Mouse (Mus musculus): ENCODE results near the gene Mapk8. TPM values are rescaled to one million over a fixed set of nuclear protein-coding genes. Genes with fewer than 3 reads are reported as not detected.

Gene Mapk8
- polyA plus RNA-seq, 1 experiment from 2014 or later = 36.0 TPM

- Histone ChIP-seq H3K27me3 (ENCODE audit: control insufficient read depth, insufficient read depth, low read length) (no peaks in the 10 kb centered on the region), H3K9ac (ENCODE audit: low read depth, low read length) (no peak overlapping the region), H3K9me3 (ENCODE audit: control insufficient read depth, low read length) (no peaks in the 10 kb centered on the region), H3K4me2 (replicated peaks; ENCODE audit: low read depth, low read length) (no peak overlapping the region), H3K27ac (ENCODE audit: low read depth, low read length) (no peak overlapping the region), H3K4me3 (ENCODE audit: low read depth, low read length) (no peak overlapping the region), H3K36me3 (ENCODE audit: control insufficient read depth, insufficient read depth, low read length) (no peaks in the 10 kb centered on the region), H3K4me1 (replicated peaks; ENCODE audit: control insufficient read depth, insufficient read depth, low read length) (no peaks in the 10 kb centered on the region; the same call in 1 of the 2 replicates)
- ATAC-seq (ENCODE audit: low FRiP score) (no peak), DNase-seq (ENCODE audit: low spot score) (no peak)
- WGBS = 79% methylated on average over 1 of the region's 1 CpGs
Measured at GRCm38 (mm10) chr14:33374089-33374488, 72.9 kb downstream of the Mapk8 start.

DNA sequence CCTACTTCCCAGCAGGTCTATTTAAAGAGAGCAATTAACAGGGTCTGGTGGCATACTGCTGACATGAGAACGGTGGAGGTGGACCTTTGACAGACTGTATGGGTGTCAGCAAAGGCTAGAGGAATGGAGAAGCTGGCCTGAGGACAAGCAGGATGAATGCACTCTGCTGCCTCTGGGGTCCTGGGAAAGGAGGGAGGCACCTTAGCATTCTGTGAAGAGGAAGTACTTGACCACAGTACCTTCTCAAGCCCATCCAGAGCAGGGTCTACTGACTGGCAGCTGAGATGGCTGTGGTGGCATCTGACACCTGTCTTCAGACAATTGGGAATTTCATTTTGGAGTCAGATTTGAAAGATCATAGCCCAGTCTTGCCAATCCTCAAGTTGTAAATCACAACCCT, 73.7 kb downstream of the Mapk8 start:
- Histone ChIP-seq H3K4me3 (ENCODE audit: low read depth, low read length) (no peak overlapping the region), H3K4me1 (replicated peaks; ENCODE audit: control insufficient read depth, insufficient read depth, low read length) (no peaks in the 10 kb centered on the region; the same call in 1 of the 2 replicates), H3K9ac (ENCODE audit: low read depth, low read length) (no peak overlapping the region), H3K27me3 (ENCODE audit: control insufficient read depth, insufficient read depth, low read length) (no peaks in the 10 kb centered on the region), H3K4me2 (replicated peaks; ENCODE audit: low read depth, low read length) (no peak overlapping the region), H3K36me3 (ENCODE audit: control insufficient read depth, insufficient read depth, low read length) (no peaks in the 10 kb centered on the region), H3K9me3 (ENCODE audit: control insufficient read depth, low read length) (no peaks in the 10 kb centered on the region), H3K27ac (ENCODE audit: low read depth, low read length) (no peak overlapping the region)
- no peak for ATAC-seq (ENCODE audit: low FRiP score)
- no peak for DNase-seq (ENCODE audit: low spot score)
- WGBS = 52% methylated on average over 1 of the region's 1 CpGs

GRCm38 (mm10) chr14:33371248-33371647, 75.7 kb downstream of the Mapk8 start:
- ATAC-seq (ENCODE audit: low FRiP score) (peak; percentile 25; the same call in 1 of the 2 replicates), DNase-seq (ENCODE audit: low spot score) (peak; percentile 69)
- no peak overlapping the region for H3K4me3 ChIP-seq (ENCODE audit: low read depth, low read length)
- H3K9ac ChIP-seq (ENCODE audit: low read depth, low read length) = no peak overlapping the region
- no peaks in the 10 kb centered on the region for H3K9me3 ChIP-seq (ENCODE audit: control insufficient read depth, low read length)
- H3K36me3 ChIP-seq (ENCODE audit: control insufficient read depth, insufficient read depth, low read length) = no peaks in the 10 kb centered on the region
- H3K4me2 ChIP-seq (replicated peaks; ENCODE audit: low read depth, low read length) = no peak overlapping the region
- H3K4me1 ChIP-seq (replicated peaks; ENCODE audit: control insufficient read depth, insufficient read depth, low read length) = no peaks in the 10 kb centered on the region; the same call in 1 of the 2 replicates
- 21% methylated on average over 3 of the region's 3 CpGs for WGBS
- H3K27ac ChIP-seq (ENCODE audit: low read depth, low read length) = no peak overlapping the region
- H3K27me3 ChIP-seq (ENCODE audit: control insufficient read depth, insufficient read depth, low read length) = no peaks in the 10 kb centered on the region

GRCm38 (mm10) chr14:33370056-33370455, 76.9 kb downstream of the Mapk8 start:
- no peak for ATAC-seq (ENCODE audit: low FRiP score)
- H3K4me2 ChIP-seq (replicated peaks; ENCODE audit: low read depth, low read length) = no peak overlapping the region

GRCm38 (mm10) chr14:33369375-33369774, 77.6 kb downstream of the Mapk8 start:
- H3K4me1 ChIP-seq (replicated peaks; ENCODE audit: control insufficient read depth, insufficient read depth, low read length) = no peaks in the 10 kb centered on the region; the same call in 1 of the 2 replicates
- no peaks in the 10 kb centered on the region for H3K36me3 ChIP-seq (ENCODE audit: control insufficient read depth, insufficient read depth, low read length)
- no peak overlapping the region for H3K27ac ChIP-seq (ENCODE audit: low read depth, low read length)
- H3K9ac ChIP-seq (ENCODE audit: low read depth, low read length) = no peak overlapping the region
- ATAC-seq (ENCODE audit: low FRiP score) (no peak), DNase-seq (ENCODE audit: low spot score) (no peak)
- WGBS = 80% methylated on average over 12 of the region's 12 CpGs
- H3K9me3 ChIP-seq (ENCODE audit: control insufficient read depth, low read length) = no peaks in the 10 kb centered on the region
- H3K4me3 ChIP-seq (ENCODE audit: low read depth, low read length) = no peak overlapping the region
- no peak overlapping the region for H3K4me2 ChIP-seq (replicated peaks; ENCODE audit: low read depth, low read length)
- H3K27me3 ChIP-seq (ENCODE audit: control insufficient read depth, insufficient read depth, low read length) = no peaks in the 10 kb centered on the region

More at GRCm38 (mm10) chr14:33370056-33370455, 76.9 kb downstream of the Mapk8 start:
- Histone ChIP-seq H3K4me3 (ENCODE audit: low read depth, low read length) (no peak overlapping the region), H3K36me3 (ENCODE audit: control insufficient read depth, insufficient read depth, low read length) (no peaks in the 10 kb centered on the region), H3K27me3 (ENCODE audit: control insufficient read depth, insufficient read depth, low read length) (no peaks in the 10 kb centered on the region), H3K4me1 (replicated peaks; ENCODE audit: control insufficient read depth, insufficient read depth, low read length) (no peaks in the 10 kb centered on the region; the same call in 1 of the 2 replicates), H3K27ac (ENCODE audit: low read depth, low read length) (no peak overlapping the region), H3K9me3 (ENCODE audit: control insufficient read depth, low read length) (no peaks in the 10 kb centered on the region), H3K9ac (ENCODE audit: low read depth, low read length) (no peak overlapping the region)
- DNase-seq (ENCODE audit: low spot score) = no peak
- 15% methylated on average over 7 of the region's 7 CpGs for WGBS

DNA sequence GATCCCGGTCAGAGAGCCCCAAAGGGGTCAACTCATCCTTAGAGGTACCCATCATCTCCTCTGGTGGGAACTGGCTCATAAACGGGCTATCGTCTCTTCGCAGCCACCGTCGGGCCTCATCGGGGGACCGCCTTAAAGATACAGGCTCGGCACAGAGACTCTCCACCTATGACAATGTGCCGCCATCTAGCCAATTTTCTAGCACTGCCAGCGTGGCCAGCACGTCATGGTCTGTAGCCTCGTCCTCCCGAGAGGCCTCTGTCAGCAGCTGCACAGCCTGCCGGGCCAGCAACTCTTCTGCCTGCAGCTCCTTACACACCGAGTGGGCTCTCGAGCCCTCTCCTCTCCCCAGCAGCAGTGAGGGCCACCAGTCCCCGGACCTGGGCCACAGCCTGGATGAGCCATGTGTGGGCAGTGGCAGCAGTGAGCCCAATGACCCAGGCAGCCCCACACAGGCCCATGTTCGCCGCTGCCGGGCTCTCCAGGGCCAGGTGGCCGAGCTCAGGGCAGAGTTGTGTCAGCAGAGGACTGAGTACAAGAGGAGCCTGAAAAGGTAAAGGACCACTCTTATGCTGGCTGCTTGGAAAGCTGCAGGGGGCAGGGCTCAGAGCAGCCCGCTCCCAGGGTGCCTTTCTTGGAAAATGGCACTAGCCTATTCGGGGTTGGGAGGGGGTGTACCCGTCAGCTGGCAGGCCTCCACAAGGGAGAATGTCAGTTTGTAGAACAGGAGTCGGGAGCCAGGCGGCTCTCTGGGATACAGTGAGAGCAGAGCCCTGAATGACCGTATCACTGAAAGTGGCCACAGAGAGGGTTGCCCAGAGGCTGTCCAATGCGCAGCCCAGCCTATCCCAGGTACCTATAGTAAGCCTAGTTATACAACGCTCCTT, 79.8 kb downstream of the Mapk8 start:
- Histone ChIP-seq H3K9ac (ENCODE audit: low read depth, low read length) (no peak overlapping the region; the same call in 1 of the 2 replicates), H3K36me3 (ENCODE audit: control insufficient read depth, insufficient read depth, low read length) (no peaks in the 10 kb centered on the region), H3K4me2 (replicated peaks; ENCODE audit: low read depth, low read length) (no peak overlapping the region), H3K27ac (ENCODE audit: low read depth, low read length) (no peak overlapping the region), H3K4me1 (replicated peaks; ENCODE audit: control insufficient read depth, insufficient read depth, low read length) (peaks cover 3% of the 10 kb centered on the region), H3K9me3 (ENCODE audit: control insufficient read depth, low read length) (no peaks in the 10 kb centered on the region), H3K4me3 (ENCODE audit: low read depth, low read length) (no peak overlapping the region), H3K27me3 (ENCODE audit: control insufficient read depth, insufficient read depth, low read length) (no peaks in the 10 kb centered on the region)
- DNase-seq (ENCODE audit: low spot score) (no peak), ATAC-seq (ENCODE audit: low FRiP score) (peak; percentile 38; the same call in 1 of the 2 replicates)
- WGBS = 75% methylated on average over 30 of the region's 30 CpGs

GRCm38 (mm10) chr14:33364061-33364460, 82.9 kb downstream of the Mapk8 start:
- DNase-seq (ENCODE audit: low spot score) = no peak
- WGBS = 88% methylated on average over 2 of the region's 2 CpGs
- H3K36me3 ChIP-seq (ENCODE audit: control insufficient read depth, insufficient read depth, low read length) = no peaks in the 10 kb centered on the region
- no peak overlapping the region for H3K9ac ChIP-seq (ENCODE audit: low read depth, low read length)
- H3K27me3 ChIP-seq (ENCODE audit: control insufficient read depth, insufficient read depth, low read length) = no peaks in the 10 kb centered on the region
- H3K27ac ChIP-seq (ENCODE audit: low read depth, low read length) = no peak overlapping the region
- H3K4me1 ChIP-seq (replicated peaks; ENCODE audit: control insufficient read depth, insufficient read depth, low read length) = peaks cover 3% of the 10 kb centered on the region; the same call in 1 of the 2 replicates
- H3K4me2 ChIP-seq (replicated peaks; ENCODE audit: low read depth, low read length) = no peak overlapping the region
- no peak for ATAC-seq (ENCODE audit: low FRiP score)
- H3K4me3 ChIP-seq (ENCODE audit: low read depth, low read length) = no peak overlapping the region
- no peaks in the 10 kb centered on the region for H3K9me3 ChIP-seq (ENCODE audit: control insufficient read depth, low read length)

DNA sequence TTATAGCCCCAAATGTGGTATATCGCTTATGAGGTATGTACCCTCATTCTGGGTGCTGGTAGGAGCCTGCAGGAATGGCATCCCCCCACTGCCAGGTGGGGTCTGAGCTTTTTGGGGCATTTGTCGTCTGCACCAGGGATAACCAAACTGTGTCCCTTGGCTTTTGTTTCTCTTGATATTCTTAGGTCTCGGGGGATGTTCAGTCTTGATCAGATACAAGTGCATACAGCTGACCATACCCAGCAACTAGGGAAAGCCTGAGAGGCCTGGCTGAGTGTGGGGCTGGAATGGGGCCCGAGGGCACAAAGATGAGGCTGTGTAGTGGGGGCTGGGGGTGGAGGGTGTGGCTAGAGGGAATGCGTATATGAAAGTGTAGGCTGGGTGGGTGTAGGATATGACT, 83.3 kb downstream of the Mapk8 start:
- H3K4me3 ChIP-seq (ENCODE audit: low read depth, low read length) = no peak overlapping the region
- H3K4me1 ChIP-seq (replicated peaks; ENCODE audit: control insufficient read depth, insufficient read depth, low read length) = peaks cover 3% of the 10 kb centered on the region; the same call in 1 of the 2 replicates
- H3K4me2 ChIP-seq (replicated peaks; ENCODE audit: low read depth, low read length) = no peak overlapping the region
- H3K27ac ChIP-seq (ENCODE audit: low read depth, low read length) = no peak overlapping the region
- no peak overlapping the region for H3K9ac ChIP-seq (ENCODE audit: low read depth, low read length)
- WGBS = 88% methylated on average over 5 of the region's 5 CpGs
- H3K27me3 ChIP-seq (ENCODE audit: control insufficient read depth, insufficient read depth, low read length) = no peaks in the 10 kb centered on the region
- no peaks in the 10 kb centered on the region for H3K9me3 ChIP-seq (ENCODE audit: control insufficient read depth, low read length)
- H3K36me3 ChIP-seq (ENCODE audit: control insufficient read depth, insufficient read depth, low read length) = no peaks in the 10 kb centered on the region
- ATAC-seq (ENCODE audit: low FRiP score) (no peak), DNase-seq (ENCODE audit: low spot score) (no peak)

GRCm38 (mm10) chr14:33362807-33363206, 84.2 kb downstream of the Mapk8 start:
- Histone ChIP-seq H3K4me2 (replicated peaks; ENCODE audit: low read depth, low read length) (no peak overlapping the region), H3K4me1 (replicated peaks; ENCODE audit: control insufficient read depth, insufficient read depth, low read length) (peaks cover 3% of the 10 kb centered on the region; the same call in 1 of the 2 replicates), H3K9me3 (ENCODE audit: control insufficient read depth, low read length) (no peaks in the 10 kb centered on the region), H3K4me3 (ENCODE audit: low read depth, low read length) (no peak overlapping the region), H3K9ac (ENCODE audit: low read depth, low read length) (no peak overlapping the region), H3K27me3 (ENCODE audit: control insufficient read depth, insufficient read depth, low read length) (no peaks in the 10 kb centered on the region), H3K27ac (ENCODE audit: low read depth, low read length) (no peak overlapping the region), H3K36me3 (ENCODE audit: control insufficient read depth, insufficient read depth, low read length) (no peaks in the 10 kb centered on the region)
- no peak for ATAC-seq (ENCODE audit: low FRiP score)
- WGBS = 34% methylated on average over 10 of the region's 10 CpGs
- no peak for DNase-seq (ENCODE audit: low spot score)
